Mouse (Mus musculus) heart, adult 9 months (tissue): ENCODE data around the gene Krt18.

Experiments used
- DNase-seq, 2 experiments: peaks; one replicate each; pipeline ENCODE4 v3.0.0; 2022; ENCODE audit warnings: low spot score in 2 of 2

The Krt18 gene

GRCm38 (mm10) chr15:102010569-102011245 is 17.3 kb upstream of the Krt18 start:
- no peak for DNase-seq

DNA sequence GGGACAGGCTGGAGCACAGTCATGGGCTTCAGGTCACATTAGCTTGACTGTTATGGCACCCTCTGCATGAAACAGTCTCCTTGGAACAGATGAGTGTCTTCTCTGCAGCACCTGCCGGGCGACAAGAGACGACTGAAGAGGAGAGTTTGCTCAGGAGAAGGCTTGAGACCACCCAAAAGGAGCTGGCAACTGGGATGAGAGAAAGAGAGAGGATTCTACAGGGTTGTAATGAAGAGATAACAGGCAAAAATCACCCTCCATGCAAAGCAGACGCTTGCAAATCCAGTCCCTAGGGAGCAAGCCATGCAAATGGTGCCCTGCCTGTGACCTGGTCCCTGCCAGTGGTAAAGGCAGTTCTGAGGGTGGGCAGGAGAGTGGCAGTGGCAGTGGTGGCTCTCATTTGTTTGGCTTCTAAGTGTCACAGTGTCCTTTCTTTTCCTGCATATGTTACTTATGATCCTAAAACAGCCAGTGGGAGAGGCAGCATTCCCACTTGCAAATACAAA is 15.7 kb upstream of the Krt18 start:
- DNase-seq = no peak

DNA sequence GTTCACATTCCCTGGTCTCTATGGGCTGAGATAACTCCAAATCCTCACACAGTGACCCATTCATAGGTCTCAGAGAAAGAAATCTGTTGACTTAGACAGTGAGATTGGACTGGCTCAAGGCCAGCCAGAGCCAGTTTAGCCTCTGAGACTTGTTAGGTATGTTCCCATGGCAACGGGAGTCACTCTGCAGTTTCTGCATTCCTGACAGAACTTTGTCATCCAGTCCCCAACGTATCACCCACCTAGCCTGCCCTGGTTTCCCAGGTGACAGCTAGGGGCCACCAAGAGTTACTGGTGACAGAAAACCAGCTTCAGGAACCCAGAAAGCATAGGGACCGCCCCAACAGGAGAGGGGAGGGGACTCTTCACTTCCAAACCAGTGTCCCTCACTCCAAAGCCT is 14.3 kb upstream of the Krt18 start:
- no peak for DNase-seq

- DNase-seq = no peak
Observed at GRCm38 (mm10) chr15:102014848-102015247, 13.1 kb upstream of the Krt18 start.

- DNase-seq = no peak
Observed at GRCm38 (mm10) chr15:102016096-102016495, 11.9 kb upstream of the Krt18 start.

DNA sequence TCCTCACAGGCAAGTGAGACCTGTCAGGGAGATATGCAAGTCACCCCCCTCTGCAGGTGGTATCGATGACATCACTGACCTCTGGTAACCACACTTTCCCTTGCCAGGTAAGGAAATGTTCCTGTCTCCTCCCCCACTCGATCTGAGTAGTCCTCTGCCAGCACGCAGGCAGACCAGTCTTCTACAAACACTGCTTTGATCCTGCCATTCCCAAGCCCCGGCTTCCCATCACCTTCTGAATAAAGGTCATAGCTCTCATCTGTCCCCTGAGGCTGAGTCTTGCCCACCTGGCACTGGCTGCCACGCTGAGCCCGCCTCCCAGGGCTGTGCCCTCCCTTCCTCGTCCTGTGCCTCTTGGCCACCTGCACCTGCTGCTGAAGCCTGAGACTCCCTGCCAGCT is 11.2 kb upstream of the Krt18 start:
- no peak for DNase-seq

DNA sequence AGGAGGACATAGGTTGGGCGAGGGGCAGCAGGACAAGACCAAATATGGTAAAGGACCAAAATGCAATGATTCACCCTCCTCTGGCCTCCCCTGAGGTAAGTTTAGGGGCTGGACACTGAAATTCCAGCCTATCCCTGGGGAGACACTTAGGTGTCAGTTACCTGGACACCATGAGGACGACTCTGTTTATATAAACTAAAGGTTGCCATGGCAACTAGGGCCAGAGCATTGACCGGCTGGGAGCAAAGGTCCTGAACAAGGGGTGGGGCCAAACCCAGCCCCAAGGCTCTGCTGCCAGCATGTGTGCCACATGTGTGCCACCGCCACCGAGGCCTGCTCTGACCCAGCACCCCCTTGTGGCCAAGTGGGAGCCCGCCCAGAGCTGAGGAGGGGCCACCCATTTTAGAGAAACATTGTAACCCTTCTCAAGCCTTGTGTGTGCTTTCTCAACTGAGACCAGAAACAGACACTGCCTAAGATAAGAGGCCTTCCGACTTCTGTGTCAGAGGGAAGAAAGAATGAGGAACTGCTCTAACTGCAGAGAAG is 10.0 kb upstream of the Krt18 start:
- DNase-seq = no peak

DNA sequence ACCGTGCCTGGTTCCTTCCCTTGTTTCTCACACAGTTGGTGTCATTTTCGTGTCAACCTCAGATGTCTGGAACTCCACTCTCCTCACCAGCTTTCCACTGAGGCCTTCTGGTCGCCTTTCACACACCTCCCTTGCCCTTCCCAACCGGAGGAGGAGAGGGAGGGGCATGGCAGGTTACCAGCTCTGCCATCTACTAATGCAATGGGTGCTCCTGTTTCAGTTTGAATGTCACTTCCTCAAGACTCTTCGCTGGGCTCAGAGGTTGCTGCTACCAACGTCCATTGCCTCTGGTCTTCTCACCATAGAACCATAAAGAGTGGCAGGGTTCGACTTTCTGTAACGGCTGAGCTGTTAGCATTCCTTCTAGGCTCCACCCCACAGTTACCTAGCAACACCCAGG is 5.5 kb upstream of the Krt18 start:
- no peak for DNase-seq

DNA sequence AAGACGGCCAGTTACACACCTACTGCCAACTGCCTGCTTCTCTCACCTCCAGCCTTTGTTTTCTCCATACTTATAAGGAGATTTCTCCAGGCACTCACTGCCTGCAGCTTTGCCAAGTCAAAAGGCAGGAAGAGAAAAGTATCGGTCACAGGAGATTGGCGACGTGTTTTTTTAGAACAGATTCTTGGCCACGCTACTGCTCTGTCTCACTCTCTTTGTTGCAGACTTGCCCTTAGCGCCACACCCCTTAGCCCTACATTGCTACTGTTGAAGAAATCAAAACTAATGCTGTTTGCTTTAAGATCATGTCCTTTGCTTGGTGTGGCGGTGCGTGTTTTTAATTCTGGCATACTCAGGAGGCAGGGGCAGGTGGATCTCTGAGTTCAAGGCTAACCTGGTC is 4.1 kb upstream of the Krt18 start:
- no peak for DNase-seq

GRCm38 (mm10) chr15:102025136-102025872 is 2.7 kb upstream of the Krt18 start:
- no peak for DNase-seq

GRCm38 (mm10) chr15:102026430-102026829 is 1.6 kb upstream of the Krt18 start:
- no peak for DNase-seq

DNA sequence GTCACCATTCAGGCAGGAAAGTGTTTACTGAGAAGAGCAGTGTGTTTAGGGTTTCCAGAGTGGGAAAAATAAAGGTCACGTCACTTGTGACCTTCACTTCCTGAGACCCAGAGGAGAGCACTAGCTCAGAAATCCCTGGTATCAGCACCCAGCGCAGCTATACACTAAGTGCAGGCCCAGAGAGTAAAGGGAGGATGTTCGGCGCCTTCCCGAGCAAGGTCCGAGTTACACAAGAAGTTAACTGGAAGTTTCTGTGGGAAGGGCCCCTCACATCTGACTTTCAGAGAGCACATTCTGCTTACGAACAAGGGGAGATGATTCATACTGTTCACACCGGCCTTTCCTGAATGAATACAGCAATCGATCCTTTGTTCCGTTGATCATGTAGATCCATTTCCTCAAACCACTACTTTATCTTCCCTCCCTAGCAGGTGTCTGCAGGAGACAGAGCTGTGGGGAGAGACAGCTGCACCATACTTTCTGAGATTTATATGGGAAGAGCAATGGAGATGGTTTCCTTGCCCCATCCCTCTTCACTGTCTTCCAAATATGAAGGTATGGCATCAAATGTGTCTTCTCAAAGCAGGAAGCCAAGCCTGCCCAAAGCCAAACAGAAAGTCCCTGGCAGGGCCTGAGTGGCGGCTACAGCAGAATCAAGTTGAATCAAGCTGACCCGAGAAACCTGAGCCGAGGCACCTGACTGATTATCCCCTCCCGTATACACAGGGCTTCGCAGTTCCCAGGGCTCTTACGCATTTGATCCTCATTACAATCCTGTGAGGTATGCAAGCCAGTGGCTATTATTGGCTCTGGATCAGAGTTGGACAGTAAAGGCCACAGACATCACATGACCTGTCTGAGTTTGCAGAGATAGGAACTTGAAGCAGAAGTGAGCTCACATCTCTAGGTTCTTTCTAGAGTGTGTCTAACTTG is 6.4 kb downstream of the Krt18 start:
- no peak for DNase-seq

- DNase-seq = no peak
Observed at GRCm38 (mm10) chr15:102040277-102040676, 12.3 kb downstream of the Krt18 start.

- no peak for DNase-seq
Observed at GRCm38 (mm10) chr15:102041951-102042350, 14.0 kb downstream of the Krt18 start.

DNA sequence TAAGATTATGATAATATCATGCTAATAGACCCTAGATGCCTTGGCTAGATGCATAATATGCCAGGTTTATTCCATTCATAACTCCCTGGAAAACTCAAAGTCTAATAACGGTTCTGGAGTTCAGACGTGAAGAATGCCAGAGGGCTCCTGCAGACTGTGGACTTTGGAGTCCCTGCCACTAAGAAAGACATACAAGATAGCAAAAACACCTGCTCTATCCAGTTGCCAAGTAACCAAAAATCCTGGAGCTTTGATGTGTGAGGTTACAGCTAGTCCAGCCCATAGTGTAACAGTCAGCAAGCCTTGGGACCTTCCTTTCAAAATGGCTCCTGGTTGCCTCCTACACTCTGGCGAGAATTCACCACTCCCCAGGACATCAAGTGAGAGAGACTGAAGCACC is 16.8 kb downstream of the Krt18 start:
- no peak for DNase-seq

GRCm38 (mm10) chr15:102045691-102046090 is 17.7 kb downstream of the Krt18 start:
- DNase-seq = no peak

DNA sequence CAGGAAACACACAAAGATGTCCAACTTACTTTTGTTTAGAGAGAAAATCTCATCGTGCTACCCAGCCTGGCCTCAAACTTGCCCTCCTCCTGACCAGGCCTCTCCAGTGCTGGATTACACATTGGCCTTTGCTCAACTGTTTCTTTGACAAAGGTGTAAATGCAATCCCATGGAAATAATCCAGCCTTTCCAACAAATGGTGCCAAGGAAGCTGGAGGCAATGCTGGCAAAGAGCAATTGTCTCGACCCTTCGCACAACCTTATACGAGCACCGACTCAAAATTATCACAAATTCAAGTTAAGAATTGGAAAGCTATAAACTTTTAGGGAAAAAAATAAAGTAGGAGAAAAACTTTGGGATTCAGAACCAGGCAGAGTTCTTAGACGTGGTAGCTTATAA is 20.0 kb downstream of the Krt18 start:
- no peak for DNase-seq

GRCm38 (mm10) chr15:102049871-102050270 is 21.9 kb downstream of the Krt18 start:
- no peak for DNase-seq

GRCm38 (mm10) chr15:102051920-102052683 is 24.1 kb downstream of the Krt18 start:
- DNase-seq = peak in 1 of 2 experiments; percentile 26

DNA sequence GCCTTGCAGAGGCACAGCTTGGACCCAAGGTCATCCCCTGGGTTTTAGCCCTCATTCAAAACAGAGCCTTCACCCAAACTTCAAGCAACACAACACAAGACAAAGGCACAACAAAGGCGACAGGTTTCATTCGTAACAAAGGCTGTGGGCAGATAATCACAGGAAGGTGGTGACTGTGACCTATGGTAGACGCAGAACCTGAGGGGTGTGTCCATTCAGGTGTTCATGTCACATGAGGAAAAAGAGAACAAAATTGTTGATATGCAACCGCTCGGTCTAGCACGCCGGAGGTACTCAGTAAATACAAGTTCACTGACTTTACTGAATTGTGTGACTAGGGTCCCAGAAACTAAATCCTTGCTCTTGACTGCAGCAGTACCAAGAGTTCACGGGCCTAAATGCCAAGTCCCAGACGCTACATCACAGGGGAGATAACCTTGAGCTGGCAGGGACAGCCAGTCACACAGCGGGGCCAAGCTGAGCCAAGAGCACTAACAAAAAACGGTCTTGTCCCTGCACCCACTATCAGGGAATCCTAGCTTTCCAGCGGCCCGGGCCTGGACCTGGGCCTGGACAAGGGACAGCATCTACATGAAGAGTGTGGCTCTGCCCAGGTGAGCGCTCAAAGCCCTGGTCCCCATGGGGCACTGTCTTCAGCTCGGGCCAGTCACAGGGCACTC is 28.7 kb downstream of the Krt18 start:
- DNase-seq = peak in 1 of 2 experiments; percentile 29
